Mouse (Mus musculus): ENCODE results near the gene Sh3tc1.

Sh3tc1 gene

DNA sequence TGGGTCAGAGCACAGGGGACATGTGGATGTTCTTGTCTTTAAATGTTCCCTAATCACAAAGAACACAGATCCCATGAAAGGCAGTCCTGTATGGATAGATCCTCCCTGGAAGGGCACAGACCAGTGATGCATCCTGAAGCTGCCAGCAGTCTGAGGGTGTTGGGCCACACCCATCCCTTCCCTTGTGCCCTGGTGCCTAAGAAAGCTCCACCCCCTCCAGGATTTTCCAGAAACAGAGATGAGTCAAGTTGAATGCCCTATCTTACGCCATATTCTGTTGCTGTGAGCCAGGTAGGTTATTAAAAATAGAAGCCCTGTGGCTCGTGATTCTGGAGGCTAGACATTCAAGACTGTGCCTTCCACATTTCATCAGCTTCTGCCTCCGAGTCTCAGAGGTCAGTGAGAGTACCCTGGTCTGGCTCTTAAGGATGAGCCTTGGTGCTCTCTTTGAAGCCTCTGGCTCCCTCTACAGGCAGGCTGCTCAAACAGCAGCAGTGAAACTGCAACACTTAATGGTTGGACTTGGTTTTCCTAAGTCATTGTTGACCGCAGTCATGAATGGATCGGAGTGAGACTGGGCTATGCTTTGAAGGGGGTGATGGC is 15.4 kb upstream of the Sh3tc1 start:
- DNase-seq (ENCODE audit: low spot score in 2 of 2), result peak in 1 of 2 experiments; percentile 71

DNA sequence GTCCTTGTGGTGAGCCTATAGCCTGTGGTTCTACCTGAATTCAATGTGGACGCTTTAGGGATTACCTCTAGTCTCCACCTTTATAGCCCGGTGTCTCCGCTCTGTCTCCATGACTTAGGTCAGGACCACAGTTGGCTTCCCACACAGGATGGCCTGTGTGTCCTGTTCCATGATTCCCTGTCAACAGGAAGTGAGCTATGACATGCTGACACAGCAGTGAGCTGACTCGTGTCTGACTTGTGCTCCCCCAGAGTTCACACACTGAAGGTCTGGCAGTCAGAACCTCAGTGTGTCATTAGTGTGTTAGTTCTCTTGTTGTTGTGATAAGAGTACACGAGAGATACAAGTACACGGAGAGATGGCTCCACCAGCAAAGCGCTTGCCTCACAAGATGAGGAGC is 11.2 kb upstream of the Sh3tc1 start:
- DNase-seq (ENCODE audit: low spot score in 2 of 2), result no peak

DNA sequence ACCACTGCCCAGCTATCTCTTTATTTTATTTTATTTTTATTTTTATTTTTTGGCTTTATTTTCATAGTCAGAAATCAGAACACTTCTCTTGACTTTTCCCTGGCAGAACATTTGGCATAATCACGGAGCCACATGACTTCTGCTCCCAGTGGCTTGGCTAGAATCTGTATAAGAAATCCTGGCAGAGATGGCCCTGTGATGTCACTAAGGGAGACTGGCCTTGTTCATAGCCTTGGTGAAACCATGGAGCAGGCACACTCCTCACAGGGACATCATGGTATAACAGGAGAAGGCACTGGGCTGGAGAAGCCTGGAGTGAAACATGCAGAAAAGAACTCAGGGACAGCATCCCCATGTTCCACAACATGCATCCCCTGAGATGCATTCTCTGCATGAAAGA is 10.2 kb upstream of the Sh3tc1 start:
- no peak for DNase-seq (ENCODE audit: low spot score in 2 of 2)

DNA sequence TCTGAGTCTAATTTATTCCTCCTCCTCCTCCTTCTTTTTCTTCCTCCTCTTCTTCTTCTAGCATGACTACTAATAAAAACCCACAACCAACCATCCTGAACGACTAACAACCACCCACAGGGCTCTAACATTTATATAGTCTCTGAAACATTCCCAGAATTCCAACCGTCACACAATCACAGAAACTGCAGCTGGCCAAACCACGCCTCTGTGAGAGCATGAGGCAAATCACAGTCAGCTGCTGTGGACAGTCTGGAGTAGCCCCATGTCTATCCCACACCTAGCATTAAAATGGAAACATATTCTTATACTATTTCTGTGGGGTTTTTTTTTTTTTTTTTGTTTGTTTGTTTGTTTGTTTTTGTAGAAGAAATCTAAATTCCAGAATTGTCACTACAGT is 9.6 kb upstream of the Sh3tc1 start:
- no peak for DNase-seq (ENCODE audit: low spot score in 2 of 2)

DNA sequence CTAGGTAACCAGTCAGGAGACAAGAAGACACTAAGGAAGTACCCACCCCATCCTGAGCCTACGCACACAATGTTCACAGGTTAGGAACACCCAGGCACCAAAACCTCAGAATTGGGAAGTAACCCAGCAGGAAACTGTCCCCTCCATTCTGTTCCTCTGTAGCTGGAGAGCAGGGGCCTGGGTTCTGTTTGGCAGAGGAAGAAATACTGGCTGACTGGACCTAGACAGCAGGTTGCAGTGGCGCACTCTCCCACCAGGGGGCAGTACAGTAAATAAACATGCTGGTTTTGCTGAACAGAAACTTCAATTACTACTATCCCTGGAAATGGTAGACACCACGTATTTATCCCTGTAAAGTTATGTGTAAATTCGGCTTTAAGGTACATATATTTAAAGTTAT is 7.1 kb upstream of the Sh3tc1 start:
- DNase-seq (ENCODE audit: low spot score in 2 of 2), result peak in 1 of 2 experiments; percentile 81

DNA sequence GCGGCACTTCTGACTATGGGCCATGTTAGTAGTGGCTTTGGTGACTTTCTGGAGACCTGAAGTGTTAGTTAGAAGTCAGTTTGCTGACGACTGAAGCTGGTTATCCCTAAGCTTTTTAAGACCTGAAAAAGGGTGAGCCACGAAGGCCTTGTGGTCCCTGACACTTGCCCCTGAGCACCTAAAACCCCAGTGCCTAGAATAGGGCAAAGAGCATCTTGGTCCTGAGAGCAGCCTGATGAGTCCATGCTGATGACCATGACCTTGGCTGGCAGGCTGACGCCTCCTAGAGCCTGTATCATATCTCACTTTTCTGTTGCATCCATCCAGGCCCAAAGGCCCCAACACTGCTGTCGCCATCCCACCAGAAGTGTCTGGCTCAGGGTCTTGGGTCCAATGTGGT is 5.6 kb upstream of the Sh3tc1 start:
- no peak for DNase-seq (ENCODE audit: low spot score in 2 of 2)

DNA sequence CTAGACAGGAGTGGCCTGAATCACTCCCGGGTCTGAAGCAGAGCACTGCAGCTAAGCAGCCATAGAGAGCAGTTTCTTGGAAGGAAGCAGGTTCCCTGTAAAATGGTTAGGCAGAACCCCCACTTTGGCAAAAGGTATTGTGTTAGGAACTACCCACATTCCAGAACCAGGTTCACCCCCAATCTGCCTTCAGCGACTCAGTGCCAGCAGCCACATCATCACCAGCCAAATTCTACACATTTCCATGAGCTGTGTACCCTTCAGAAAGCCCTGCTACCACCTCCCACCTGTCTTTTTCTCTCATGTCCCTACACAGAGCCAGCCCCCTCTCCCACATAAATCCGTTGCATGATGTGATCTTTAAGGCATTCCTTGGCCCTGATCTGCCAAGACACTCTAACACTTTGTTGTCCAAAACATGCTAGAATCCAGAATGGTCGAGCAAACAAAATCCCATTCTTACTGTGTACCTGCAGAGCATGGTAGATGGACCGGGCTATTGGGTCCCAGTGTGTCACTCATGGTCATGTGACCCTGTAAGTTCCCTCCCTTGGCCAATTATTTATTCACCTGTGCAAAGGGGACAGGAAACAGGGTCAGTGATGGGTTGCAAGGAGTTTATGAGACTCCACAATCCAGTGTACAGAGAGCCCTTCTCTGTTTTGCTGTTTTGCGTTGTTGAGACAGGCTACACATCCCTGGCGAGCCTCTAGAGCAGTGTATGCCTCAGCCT is 4.4 kb upstream of the Sh3tc1 start:
- DNase-seq (ENCODE audit: low spot score in 2 of 2), result peak in 1 of 2 experiments; percentile 56

DNA sequence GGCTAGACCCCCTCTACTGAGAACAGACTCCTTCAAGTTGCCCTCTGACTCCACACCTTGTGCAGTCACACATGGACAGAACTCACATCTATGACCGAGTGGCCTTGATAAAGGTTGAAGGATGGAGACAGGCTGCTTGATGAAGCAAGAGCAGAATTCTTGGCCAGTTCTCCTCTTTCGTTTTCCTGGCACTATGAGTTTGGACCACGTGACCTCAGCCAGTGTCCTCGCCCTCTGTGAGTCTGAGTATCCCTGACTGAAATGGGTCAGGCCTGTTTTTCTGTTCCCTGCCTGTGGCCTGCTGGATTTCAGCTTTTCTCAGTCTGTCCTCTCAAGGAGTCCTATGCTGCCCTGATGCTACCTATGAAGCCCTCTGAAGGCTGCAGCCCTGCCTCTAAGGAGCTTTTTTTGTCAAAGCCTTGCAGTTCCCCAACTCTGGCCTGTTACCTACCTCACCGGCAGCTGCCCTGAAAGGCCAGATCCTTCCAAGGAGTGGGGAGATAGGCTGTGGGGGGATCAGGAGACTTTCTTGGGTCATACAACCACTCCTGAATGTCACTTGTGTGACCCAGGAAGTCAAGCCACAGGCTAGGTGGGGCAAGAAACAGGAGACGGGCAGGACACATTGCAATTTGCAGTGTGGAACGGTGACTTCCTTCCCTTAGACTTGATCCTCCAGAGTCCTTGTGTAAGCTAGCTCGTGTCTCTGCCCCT is 3.6 kb upstream of the Sh3tc1 start:
- no peak for DNase-seq (ENCODE audit: low spot score in 2 of 2)

DNA sequence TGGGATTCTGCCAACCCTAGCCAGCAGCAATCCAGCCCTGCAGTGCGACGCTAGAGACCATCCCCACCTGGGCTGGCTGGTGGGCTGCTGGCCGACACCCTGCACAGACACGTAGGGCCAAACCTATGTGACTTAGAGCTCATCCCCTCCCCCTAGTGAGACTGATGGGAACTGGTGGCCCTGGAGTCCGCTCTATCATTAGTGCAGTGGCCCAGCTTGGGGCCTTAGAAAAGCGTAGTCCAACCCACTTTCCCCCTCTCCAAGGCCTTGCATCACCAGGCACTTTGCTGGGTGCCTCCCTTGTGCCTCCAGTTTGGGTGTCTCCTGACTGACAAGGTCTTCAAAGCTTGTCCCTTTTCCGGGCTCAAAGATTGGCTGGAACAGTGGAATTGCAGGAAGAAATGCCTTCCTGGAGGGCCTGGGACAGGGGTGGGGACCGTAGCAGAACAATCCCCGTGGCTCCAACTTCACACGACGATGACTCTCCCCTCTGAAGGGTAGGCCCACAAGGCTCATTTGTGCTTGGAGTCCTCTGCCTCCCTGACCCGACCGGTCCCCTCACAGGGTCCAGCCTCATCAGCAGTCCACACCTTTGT is 1.5 kb upstream of the Sh3tc1 start:
- no peak for DNase-seq (ENCODE audit: low spot score in 2 of 2)

DNA sequence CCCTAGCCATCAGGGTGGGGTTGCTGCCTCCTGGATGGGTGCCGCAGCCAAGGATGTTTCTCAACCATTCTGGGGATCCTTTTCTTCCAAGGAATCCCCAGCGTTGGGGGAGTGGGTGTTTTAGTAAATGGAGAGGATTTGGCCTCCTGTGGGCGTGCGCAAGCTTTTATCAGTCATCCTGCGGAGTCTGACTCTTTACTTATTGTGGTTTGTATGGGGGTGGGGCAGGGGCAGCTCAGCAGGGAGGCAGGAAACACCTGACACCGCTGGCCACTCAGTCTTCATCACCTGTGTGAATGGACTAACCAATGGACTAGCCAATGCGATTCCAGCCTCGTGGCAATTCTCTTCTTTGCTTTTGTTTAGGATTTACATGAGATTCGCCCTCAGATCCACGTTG is 929 bp upstream of the Sh3tc1 start:
- DNase-seq (ENCODE audit: low spot score in 2 of 2), result no peak

DNA sequence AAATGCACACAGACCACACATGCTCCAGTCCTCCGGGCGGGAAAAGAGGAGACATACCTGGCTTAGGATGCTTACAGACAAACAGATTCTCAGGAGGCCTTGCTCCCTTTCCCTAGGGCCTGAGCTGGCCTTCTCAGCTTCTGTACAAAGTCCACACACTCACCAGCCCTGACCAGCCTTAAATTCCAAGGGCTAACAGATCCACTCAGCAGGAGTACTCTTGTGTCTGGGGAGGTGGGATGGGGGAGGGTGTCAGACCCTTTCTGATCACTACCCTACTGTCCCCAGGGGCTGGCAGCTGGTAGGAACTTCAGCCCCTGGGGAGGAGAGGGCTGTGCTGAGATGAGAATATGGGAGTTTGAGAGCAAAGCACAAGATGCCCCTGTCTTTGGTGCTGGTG is 782 bp downstream of the Sh3tc1 start:
- no peak for DNase-seq (ENCODE audit: low spot score in 2 of 2)

DNA sequence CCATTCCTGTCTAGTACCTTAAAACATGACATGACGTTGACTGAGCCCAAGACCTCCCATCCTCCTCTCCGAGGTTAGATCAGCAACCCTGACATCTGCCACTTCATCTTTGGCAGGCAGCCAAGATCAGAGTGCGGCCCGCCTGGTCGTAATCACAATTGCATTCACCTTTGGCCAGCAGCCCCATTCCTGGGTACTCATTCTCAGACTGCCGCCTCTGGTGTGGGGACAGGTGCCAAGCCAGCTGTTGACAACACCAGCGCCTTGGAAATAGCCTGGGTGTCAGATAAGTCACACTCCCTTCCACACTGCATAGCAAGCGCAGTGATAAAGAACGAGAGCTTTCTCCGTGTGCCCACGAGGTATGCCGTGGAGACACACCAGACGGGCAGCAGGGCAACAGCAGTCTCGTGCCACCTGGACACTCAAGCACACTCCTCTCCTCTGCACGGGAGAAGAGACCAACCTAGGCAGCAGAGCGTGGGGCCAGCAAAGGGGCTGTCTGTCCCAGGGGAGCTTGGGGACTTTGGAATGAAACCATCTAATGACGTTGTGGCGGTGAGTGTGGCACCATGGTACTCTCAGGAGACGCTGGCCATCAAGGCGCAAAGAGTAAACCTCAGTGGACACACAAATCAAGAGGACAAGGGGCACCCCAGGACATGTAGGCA is 2.4 kb downstream of the Sh3tc1 start:
- DNase-seq (ENCODE audit: low spot score in 2 of 2), result no peak

DNA sequence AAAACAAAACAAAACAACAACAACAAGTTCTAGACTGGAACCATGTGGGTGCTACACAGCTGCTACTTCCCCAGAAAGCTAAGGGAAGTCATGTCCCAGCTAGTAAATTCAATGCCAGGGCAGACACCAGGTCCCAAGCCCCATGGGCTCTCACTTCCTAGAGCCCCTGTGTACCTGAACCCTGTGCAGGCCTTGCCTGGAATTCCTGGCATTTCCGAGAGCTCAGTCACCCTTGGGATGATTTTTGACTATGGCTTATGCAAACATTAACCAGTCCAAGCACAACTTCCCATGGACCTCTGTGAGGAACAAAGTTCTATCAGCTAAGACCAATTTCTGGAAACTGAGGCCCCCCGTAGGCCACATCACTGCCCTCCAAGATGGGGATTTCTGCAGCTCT is 6.3 kb downstream of the Sh3tc1 start:
- DNase-seq (ENCODE audit: low spot score in 2 of 2), result no peak

DNA sequence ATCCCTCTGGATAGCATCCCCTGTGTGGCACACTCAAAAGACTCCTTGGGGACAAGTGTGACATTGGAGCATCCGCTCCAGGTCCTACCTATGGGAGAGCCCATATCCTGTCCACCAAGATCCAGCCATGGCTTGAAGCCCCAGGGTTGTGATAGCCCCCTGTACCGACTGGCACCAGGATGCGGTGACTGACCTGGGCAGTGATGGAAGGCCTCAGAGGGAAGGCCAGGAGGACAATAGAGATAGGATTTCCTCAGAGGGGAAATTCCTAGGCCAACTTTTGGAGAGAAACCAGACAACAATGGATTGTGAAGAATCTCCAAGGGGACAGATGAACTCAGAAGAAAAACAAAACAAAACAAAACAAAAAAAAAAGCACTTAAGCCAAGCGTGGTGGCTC is 8.8 kb downstream of the Sh3tc1 start:
- DNase-seq (ENCODE audit: low spot score in 2 of 2), result no peak

DNA sequence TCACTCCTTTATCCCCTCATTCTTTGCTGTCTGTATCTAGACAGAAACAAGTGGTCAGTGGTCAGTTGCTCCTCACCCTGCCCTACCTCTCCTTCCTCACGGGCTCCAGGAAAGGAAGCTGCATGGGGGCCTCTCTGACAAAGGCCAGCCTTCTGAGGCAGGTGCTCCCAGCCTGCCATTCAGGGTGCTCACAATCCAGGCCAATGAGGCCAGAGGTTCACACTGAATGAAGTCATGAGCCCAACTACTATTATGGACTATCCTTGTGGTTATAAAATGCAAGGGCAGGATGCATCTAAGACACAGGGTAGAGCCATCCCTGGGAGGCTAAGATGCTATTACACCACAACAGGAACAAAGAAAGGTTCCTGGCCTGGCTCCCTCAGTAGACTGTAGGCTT is 9.2 kb downstream of the Sh3tc1 start:
- DNase-seq (ENCODE audit: low spot score in 2 of 2), result no peak

DNA sequence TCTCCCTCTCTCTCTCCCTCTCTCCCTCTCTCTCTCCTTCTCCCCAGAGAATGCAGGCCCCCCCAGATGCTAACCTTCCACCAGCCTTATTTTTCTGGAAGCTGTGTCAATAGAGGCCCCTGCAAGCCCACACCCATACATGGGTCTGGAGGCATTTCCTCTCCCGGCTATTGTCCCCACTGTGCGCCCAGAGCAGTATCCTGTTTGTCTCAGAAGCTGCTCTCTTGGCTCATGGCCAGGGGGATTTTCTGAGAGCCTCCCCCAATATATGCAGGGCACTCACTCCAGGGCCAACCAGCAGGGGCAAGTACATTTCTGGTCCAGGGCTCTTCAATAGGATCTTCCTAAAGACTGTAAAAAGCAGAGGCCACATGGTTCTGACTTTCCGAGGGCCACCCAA is 9.9 kb downstream of the Sh3tc1 start:
- no peak for DNase-seq (ENCODE audit: low spot score in 2 of 2)

DNA sequence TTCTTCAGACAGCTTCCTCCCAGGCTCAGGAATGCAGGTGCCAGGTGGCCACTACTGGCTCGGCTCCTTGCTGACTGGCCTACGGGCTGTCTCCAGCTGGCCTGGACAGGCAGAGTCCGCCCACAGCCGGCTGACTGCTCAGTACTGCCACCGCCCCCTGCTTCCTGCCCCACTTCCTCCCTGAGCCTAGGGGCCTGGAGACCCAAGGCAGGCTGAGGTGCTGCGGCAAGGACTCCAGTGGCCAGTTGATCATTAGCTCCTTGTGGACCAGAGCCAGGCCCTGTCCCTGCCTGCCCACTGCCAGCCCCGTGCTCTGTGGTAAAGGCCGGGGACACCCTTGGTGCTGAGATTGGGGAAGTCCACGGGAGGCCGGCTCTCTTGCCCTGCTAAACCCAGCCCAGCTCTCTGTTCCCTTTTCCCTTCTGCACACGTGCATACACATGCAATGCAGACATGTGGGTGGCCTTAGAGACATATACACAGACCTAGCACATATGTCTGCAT is 10.8 kb downstream of the Sh3tc1 start:
- DNase-seq (ENCODE audit: low spot score in 2 of 2), result peak; percentile 38 to 65

DNA sequence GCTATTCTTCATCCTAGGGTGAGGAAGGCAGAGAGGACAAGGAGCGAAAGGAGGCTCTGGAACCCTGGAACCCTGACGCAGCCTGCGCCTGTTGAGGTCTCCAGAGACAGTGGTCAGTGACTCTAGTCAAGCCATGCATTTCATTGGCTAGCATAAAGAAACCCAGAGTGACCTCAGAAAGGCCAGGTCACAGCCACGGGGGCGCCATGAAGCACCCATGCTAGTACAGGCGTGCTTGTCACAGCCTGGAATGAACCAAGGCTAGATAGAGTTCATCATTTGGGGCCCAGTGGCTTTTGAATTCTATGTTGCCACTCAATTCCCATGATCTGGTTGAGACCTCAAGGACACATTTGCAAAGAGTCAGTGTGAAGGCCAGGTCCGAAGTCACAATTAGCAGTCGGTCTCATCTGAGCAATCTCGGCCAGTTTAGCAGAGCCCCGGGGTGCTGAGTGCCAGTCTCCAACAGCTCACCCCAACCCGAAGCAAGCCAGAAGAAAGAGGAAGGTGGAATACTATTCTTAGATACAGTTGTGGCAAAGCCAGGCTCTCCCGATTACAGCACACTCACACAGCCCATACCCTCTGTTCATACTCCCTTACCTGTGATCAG is 11.3 kb downstream of the Sh3tc1 start:
- DNase-seq (ENCODE audit: low spot score in 2 of 2), result no peak

DNA sequence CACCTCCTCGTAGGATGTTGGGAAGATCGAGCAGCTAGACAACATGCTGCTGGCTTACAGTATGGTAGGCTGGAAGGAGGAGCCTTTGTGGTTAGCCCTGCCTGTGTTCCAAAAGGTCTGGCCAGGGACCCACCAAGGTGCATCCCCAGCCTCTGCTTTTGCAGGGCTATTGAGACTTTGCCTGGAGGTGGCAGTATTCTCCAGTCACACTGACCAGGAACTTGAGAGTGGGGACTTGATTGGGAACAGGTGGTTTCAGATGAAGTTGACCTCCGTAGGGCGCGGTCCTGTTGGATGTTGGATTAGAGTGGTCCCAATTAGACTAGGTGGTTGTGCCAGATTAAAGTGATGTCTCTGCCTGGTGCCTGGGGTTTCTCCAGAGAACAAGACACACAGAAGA is 12.3 kb downstream of the Sh3tc1 start:
- no peak for DNase-seq (ENCODE audit: low spot score in 2 of 2)

DNA sequence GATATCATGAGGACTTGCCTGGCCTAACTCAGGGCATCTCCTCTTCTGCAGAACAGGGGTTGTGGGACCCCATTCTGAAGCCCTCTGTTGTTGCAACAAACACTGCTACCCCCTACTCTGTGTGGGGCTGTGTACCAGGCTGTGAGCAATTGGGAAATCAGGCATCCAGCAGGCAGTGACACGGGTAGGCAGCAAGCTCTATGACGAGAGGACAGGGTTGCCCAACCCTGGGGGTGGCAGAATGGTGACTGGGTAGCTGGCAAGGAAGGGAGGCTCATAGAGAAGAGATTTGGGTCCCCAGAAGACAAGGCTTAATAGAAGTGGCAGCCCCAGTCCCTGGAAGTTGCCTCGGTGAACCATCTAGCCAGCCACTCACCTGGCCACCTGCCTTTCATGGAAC is 13.9 kb downstream of the Sh3tc1 start:
- no peak for DNase-seq (ENCODE audit: low spot score in 2 of 2)

DNA sequence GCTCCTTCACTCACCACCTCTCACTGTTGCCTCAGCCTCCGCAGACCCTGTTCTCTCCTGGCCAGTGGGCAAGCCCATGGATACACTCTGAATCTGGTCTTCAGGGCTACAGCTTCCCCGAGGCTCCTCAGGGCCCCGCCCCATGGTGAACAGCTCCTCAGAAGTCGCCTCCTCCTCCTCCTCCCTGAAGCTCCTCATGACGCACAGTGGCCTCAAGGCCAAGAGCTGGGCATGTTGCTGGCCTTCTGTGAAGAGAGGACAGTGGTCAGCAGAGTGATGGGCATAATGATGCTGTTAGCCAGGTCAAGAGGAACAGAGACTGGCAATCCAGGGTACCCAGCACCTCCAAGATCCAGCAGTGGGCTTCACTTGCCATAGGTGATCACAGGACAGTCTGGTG is 15.9 kb downstream of the Sh3tc1 start:
- no peak for DNase-seq (ENCODE audit: low spot score in 2 of 2)

DNA sequence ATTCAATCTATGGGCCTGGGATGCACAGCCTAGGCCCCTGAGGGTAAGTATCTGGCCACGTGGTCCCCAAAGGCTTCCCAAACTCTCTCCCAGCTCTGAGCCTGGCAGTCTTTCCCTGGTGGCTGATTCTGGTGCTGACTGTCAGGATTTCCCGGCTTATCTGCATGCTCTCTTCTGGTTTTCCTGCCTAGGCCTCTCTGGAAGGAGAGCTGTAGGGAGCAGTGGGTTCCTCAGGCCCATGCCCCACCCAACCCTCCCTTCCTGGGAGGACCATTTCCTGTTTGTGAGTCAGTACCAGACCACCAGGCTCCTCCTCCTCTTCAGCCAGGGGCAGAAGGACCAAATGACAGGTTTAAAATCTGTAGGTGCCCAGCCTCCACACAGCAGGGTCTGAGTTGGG is 17.1 kb downstream of the Sh3tc1 start:
- DNase-seq (ENCODE audit: low spot score in 2 of 2), result no peak

All from left cerebral cortex, adult 9 months (tissue).